Mouse (Mus musculus) small intestine, adult 2 months (tissue): ENCODE measurements around the gene Ssr2.

Experiments
- CTCF ChIP-seq: fragments of 200-500 bp; IDR thresholded peaks from 2 replicates; pipeline ENCODE4 v1.5.1; 2012; ENCODE audit warnings: low read depth, mild to moderate bottlenecking, control low read depth, inconsistent platforms, low read length, moderate library complexity, mixed read lengths; ENCODE audit not compliant: insufficient replicate concordance, insufficient read length; ENCODE audit errors: extremely low read depth
- POLR2A ChIP-seq: fragments of 200-500 bp; IDR thresholded peaks from 2 replicates; pipeline ENCODE4 v1.6.1; 2012; ENCODE audit warnings: low read depth, mild to moderate bottlenecking, control low read depth, inconsistent platforms, low read length, moderate library complexity

DNA sequence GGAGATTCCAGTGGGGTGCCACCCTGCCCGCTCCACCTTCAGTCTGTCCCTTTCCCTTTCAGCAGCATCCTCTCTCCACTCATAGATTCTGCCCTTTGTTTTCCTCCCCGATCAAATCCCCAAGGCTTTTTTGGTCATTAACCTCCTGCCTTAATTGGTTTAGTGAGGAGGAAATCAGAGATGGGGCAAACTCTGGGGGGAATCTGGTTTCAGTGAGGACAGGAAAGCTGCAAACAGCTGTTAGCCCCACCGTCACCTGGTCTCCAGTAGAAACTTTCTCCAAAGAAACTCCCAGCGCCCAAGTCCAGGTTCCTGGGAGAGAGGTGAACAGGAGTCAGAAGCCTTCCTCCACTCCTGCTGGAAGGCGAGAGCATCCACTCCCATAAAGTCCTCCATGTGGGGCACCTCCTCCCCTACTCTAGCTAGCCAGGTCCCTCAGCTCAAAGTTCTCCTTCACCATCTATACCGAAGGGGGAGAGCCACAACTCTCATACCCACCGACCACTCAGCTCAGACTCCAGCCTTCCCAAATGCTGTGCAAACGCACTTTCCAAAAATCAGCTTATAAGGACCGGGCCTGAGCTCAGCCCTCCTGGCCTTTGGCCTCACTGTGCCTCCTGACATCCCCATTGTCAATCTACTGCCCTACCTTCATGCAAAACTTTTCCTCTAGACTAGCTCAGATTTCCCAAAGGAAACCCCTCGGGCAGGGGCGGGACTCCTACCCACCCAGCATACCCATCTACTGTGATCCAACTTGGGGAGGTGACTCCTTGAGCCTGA is 45.4 kb upstream of the Ssr2 start:
- TF ChIP-seq POLR2A: no peak
- no peak for TF ChIP-seq CTCF
